Mouse (Mus musculus) spleen, adult 12 weeks (tissue): Measurements from ENCODE around the gene Mgmt.

Experiments used
- DNase-seq: peaks from one replicate; pipeline ENCODE4 v3.0.0; 2022; ENCODE audit warnings: low spot score

Mgmt gene

DNA sequence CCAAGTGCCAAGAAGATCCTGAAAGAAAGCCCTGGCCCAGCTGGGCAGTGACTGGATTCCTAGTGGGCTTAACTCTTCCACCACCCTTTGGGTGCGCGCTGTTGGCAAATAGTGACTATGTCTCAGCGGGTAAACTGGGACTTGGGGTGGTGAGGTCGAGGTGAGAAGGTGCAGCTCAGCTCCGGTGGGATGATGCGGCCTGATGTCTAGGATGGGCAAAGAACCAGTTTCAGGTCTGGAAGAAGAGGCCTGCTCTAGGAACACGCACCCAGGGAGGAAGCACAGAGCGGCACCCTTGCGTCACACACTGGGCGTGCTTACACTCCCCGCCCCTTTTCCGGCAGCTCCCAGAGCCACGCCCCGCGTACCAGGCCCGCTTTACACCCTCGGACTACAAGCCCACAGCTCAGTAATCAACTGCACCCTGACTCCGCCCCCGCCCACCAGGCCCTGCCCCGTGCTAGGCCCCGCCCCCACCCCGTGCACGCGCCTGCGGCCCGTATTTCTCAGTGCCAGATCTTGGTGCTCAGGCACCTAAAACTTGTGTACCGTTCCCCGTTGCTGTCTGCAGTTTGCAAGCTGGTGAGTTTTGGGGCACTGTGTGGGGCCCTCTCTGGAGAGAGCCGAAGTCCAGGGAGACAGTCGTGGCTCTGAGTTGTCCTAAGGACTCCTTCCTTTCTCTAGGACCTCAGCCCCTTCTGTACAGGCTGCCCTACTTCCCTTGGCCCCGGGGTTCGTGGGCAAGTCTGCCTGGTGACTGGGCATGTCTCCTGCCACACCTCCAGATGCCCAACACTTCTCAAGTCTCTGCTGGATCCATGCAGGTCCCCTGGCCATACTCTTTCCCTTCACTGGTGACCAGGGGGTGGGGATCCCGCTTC, at the start of gene Mgmt:
TSS of gene Mgmt (plus strand) at position 509 of the 881 bp plus-strand sequence.
- DNase-seq: peak; percentile 69

GRCm38 (mm10) chr7:136844835-136845234, 49.6 kb upstream of the Mgmt start:
- DNase-seq: no peak

- no peak for DNase-seq
These were observed 49.1 kb upstream of the Mgmt start for GRCm38 (mm10) chr7:136845321-136845720.

DNA sequence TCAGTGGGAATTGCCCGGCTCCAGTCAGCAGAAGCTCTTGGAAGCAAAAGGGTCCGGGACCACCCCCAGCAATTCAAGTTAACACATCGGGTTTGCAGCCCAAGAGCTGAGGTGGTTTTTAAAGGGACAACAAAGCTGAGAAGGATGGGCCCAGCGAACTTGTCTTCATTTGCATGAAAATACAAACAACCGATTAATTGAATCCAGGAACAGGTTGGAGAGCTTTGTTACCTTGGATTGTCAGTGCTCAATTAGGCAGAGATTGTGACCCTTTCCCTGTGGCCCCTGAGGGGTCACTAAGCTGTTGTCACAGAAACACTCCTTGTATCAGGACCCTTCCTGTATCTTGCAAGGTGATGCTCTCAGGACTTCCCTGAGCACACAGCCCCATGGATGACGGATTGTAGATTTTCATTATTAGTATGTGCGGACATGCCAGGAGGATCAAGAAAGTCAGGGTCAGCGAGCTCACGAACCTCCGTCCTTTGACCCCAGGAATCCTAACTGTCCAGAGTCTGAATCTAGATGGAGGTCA, 48.3 kb upstream of the Mgmt start:
- DNase-seq: no peak

DNA sequence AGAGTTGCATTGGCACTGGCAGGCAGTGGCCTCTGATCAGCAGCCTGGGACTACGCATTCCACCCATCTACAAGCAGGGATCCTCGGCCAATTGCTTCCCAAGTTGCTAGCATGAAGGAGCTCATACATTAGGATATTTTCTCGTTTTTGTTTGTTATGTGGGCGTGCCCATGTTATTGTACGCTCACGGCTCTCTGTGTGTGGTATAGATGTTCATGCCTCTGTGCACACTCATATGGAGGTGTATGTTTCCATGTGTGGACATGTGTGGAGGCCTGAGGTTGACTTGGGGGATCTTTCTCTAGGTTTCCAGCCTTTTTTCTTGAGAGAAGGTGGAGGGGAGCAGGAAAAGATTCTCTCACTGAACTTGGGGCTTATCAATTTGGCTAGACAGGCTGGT, 46.8 kb upstream of the Mgmt start:
- DNase-seq: no peak

DNA sequence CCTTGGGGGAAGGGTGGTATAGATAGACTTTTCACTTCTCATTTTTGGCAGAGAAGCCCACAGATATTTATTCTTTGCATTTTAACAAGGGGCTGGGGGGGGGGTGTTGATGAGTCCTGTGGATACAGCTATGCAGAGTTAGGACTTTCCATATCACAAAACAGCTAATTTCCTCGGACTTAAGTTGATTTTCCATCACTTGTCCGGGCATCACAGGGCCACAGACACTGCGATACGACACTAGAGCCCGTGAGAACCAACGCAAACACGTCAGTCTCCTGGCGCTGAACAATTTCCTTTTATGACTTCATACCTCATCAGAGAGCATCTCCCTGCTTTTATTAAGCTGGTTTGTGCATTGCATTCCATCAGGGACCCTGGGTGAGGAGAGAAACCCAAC, 45.7 kb upstream of the Mgmt start:
- no peak for DNase-seq

DNA sequence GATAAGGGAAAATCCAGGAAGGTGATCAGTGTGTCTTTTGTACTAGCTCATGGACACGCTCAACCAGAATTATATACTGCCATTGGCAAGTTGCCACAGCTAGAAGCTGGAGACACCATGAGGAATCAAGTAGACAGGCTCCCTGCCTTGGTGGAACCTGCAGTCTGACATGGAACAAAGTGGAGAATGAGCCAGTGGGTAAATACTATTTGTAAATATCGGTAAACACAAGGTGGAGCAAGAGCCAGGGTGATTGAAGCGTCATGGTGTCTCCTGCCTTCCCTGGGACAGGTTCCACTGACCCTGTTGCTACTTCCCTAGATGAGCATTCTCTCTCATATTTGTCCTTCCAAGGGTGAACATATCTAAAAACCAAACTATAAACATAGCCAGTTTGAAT, 44.6 kb upstream of the Mgmt start:
- no peak for DNase-seq

- no peak for DNase-seq
These were observed 44.1 kb upstream of the Mgmt start for GRCm38 (mm10) chr7:136850339-136850738.

DNA sequence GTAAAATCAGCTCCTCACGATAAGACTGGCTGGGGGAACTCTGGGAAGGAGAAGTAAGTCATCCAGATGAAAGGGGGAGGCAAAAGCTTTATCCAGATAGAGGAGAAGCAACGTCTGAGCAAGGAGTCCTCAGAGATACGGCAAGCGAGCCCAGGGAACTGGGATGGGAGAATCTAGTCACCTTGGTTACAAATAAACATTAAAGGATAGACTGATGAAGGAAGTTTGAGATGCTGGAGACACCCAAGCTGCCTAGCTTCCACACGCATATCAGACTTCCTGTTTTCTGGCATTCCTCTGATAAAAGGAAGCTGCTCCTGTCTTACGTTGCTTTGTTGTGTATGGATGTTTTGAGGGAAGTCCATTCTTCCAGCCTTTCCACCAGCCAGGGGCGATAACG, 42.5 kb upstream of the Mgmt start:
- no peak for DNase-seq

- DNase-seq: no peak
These were observed 41.7 kb upstream of the Mgmt start for GRCm38 (mm10) chr7:136852721-136853120.

GRCm38 (mm10) chr7:136864677-136865463, 29.5 kb upstream of the Mgmt start:
- no peak for DNase-seq

- no peak for DNase-seq
These were observed 28.5 kb upstream of the Mgmt start for GRCm38 (mm10) chr7:136865876-136866275.

GRCm38 (mm10) chr7:136866535-136866934, 27.9 kb upstream of the Mgmt start:
- no peak for DNase-seq

GRCm38 (mm10) chr7:136871535-136871934, 22.9 kb upstream of the Mgmt start:
- no peak for DNase-seq

DNA sequence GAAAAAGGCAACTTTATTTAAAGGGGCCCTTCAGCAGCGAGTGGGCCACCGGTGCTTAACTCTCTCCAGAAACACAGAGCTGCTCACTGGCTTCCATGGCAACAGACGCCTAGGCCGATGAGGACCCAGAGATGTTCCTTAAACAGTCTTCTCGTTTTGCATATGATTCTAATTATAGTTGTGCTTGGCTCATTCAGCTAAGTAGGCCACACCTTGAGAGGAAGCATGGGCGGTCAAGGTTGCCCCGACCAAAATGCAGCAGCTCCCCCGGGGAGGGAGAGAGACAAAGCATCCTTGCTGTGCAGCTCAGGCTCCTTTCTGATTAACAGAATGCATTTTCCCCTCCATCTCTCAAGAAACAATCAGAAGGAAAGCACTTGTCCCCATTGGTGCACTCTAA, 22.4 kb upstream of the Mgmt start:
- no peak for DNase-seq

DNA sequence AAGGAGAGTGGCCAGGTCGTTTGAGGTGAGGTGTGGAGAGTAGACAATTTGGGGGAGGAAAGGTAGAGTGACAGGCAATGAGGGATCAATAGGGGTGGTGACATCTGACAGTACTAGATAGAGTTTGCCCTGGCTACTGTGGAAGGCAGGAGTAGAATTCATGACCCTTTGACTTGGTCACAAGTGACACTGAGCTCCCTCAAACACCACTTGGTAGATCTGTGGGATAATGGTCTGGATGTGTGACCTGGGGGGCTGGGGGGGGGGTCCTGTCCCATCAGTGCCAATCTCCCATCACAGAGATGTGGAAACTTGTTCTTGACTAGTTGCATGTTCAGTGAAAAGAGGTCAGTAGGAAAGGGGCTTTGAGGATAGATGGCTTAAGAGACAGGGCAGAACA, 20.0 kb upstream of the Mgmt start:
- no peak for DNase-seq

- no peak for DNase-seq
These were observed 14.0 kb upstream of the Mgmt start for GRCm38 (mm10) chr7:136880386-136880785.

- DNase-seq: no peak
These were observed 6.3 kb upstream of the Mgmt start for GRCm38 (mm10) chr7:136888161-136888560.

DNA sequence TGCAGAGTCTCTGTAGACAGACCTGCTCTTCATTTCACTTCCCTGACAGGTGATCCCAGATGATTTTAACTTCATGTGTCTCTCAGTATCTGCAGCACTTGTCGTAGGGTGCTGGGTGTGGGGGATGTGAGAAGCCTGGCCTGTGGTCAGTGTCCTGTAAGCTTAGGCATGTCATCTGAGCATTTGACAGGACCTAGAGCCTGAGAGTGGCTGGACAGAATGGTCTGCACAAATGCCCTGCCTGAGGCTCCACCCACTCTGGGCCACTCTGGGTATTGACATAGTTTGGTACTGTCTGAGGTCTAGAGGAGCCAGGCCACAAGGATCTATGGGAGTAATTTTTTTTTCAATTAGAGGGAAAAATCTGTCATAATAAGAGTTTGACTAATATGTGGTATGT, 942 bp downstream of the Mgmt start:
- DNase-seq: no peak

DNA sequence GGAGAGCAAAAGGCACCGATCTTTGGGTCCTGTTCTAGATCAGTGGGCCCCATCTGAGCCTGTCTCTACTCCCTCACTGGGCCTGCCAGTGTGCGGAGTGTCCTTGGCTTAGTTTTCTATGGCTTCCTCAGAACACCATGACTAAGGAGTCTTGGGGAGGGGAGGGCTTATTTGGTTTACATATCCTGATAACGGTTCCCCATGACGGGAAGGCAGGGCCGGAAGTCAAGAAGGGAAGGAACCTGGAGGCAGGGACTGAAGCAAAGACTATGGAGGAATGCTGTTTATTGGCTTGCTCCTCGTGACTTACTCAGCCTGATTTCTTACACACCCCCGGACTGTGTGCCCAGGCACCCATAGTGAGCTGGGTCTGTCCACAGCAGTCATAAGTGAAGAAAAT, 1.4 kb downstream of the Mgmt start:
- no peak for DNase-seq

- DNase-seq: no peak
These were observed 3.1 kb downstream of the Mgmt start for GRCm38 (mm10) chr7:136897481-136897880.

DNA sequence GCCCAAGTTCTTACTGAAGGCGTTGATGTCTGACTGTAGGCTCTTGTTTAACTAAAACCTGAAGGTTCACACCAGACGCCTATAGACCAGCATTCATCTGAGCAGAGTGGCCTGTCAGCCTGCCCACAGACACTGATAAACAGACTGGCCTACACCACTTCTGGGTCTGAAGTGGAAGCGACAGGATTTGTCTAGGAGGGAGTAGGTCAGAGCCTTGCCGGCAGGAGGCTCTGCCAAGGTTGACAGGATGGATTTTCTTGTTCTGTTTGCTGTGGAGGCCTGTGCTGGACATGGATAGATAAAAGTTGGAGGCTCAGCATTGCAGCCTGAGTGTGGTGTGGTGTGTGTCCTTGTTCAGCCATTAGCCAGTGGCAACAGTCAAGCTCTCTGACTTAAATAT, 3.6 kb downstream of the Mgmt start:
- DNase-seq: no peak

DNA sequence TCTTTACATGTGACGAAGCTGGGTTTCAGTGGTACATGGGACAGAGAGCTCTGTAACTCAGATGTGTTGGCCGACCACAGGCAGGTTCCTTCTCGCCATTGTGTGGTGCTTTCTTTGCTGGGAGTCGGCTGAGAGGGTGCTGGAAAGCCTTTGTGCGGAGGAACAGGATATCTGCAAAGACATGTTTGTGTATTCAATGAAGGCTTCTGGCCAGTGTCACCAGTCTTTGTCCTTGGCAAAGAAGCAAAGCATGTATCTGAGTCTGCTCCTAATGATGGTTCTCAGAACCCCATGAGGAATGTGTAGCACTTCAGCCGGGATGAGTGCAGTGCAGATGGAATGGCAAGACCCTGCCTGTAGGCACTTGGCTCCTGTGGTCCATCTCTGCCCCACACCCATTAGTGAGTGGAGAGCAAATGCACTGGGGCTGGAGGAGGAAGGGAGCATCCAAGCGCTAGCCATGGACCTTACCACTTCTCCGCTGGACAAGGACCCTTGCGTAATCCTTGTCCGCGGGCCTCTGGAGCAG, 14.3 kb downstream of the Mgmt start:
- DNase-seq: no peak
